Mouse (Mus musculus) lung, postnatal 25 days (tissue): ENCODE results near the gene Arhgap9.
"Not testable (repeated sequence)": the region's sequence is repeated elsewhere in the genome, so short reads cannot be mapped to it uniquely, and the experiment has no call there.

Experiments
- DNase-seq: peaks from one replicate; pipeline ENCODE4 v3.0.0; 2022; ENCODE audit warnings: low spot score

Gene Arhgap9

DNA sequence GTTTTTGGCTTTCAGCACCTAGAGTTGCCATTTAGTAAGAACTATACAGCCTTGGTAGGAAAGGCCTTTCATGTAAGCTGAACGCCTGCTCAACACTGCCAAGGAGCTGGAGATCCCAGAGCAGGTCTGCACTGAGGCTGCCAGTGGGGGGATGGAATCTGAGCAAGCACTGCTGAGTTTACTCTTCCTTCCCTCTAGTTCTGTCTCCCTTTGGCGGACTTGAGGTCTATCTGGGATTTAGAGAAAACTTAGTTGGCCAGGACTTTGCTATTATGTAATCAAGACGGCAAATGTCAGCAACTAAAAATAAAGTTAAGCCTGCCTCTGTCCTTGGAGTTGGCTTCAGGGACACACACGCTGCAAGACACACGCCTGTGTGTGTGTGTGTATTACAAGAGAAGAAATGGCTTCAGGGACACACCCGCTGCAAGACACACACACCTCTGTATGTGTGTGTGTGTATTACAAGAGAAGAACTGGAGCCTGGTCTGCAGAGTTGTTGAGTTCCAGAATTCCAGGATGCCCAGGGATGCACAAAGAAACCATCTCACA, 28.7 kb upstream of the Arhgap9 start:
- DNase-seq = peak; percentile 50

DNA sequence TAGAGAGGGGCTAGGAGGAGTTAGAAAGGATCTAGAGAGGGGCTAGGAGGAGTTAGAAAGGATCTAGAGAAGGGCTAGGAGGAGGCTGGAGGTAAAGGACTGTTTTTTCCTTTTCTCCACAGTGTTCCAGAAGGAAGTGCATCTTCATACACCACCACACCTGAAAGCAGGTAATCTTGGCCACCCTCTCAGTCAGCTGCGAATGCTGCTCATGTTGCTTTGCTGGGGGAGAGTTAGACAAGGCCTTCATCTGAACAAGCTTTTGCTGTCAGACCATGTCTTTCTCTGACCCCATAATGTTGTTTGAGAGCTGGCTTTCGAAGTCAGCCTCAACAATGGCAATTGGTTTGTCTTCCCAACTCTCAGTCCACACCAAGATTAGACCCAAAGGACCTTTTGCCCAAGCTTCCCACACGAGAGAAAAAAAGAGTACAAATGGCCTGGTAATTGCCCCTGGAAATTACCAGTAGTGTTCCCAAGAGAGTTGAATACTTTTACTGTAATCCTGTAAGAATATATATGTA, 28.1 kb upstream of the Arhgap9 start:
- no peak for DNase-seq

GRCm38 (mm10) chr10:127294895-127295510, 26.8 kb upstream of the Arhgap9 start:
- DNase-seq = no peak

DNA sequence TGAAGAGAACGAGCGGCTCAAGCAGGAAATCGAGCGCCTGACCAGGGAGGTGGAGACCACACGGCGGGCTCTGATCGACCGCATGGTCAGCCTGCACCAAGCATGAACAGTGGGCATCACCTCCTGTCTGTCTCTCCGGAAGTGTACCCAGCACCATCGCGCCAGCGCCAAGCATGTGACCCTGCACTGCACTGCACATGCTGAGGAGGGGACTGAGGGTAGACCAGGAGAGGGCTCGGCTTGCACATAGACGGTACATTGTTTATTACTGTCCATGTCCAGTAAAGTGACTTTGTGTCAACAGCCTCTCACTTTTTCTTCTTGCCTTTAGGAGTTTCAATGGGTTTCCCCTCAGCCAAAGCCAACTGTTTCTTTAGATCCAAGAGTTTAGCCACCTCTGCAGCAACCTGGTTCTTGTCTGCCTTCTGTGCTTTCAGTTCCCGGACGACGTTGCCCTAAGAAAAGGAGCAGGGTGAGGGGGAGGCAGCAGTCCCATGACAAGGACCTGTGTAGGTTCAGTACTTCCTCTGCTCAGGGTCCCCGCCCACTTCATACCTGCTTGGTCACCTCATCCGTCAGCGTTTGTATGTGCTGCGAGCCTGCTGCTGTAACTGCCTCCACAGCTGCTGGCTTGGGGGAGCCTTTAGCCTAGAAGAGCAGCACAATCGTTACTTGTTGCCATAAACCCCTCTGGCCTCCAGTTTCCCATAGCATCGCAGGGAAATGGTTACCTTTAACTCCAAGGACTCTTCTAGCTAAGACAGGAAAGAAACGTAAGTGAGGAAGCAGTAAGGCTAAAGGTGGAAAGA, 25.6 kb upstream of the Arhgap9 start:
- DNase-seq = no peak

- DNase-seq = no peak
Measured at GRCm38 (mm10) chr10:127297015-127297871, 24.5 kb upstream of the Arhgap9 start.

DNA sequence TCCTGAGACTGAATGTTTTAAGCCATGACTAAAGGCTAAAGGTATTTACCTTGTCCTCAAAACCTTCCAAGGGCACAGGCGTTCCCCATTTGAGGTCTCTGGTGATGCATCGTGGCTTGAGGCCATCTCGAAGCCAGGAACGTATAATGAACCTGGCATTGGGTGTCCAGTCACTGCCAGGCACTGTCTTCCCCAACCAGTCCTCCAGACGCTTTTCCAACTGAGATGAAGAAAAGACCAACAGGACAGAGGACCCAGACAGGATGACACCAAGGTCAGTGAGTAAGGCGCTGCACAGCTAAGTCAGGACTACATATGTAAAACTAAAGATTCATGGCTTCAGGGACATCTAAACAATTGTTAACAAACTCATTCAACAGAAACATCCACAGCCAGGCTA, 21.4 kb upstream of the Arhgap9 start:
- no peak for DNase-seq

DNA sequence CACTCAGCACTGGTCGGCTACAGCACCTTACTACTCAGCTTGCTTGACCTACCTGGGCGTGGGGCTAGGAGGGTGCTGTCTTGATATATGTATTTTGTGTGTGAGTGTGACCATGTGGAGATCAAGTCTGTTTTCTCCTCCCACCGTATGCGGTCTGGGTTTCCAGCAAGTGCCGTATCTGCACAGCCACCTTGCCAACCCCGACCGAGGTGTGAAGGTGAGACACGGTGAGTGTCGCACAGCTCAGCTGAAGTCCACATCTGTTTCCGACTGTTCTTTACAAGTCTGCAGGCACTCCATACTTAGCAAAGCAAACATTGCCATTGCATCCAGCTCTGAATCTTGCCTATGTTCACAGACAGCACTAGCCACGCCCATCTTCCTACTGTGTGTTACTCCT, 18.6 kb upstream of the Arhgap9 start:
- DNase-seq = no peak

DNA sequence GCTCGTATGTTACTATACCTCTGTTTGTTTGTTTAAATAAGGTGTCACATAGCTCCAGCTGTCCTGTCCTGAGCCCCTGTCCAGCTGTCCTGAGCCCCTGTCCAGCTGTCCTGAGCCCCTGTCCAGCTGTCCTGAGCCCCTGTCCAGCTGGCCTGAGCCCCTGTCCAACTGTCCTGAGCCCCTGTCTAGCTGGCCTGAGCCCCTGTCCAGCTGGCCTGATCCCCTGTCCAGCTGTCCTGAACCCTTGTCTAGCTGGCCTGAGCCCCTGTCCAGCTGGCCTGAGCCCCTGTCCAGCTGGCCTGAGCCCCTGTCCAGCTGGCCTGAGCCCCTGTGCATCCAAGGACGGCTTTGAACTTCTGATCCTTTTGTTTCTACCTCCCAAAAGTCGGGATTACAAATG, 12.6 kb upstream of the Arhgap9 start:
- not testable (repeated sequence) for DNase-seq

- DNase-seq = no peak
Measured at GRCm38 (mm10) chr10:127310523-127311475, 11.0 kb upstream of the Arhgap9 start.

- peak; percentile 98 for DNase-seq
Measured at GRCm38 (mm10) chr10:127311476-127312355, 10.0 kb upstream of the Arhgap9 start, which contains the start of gene Mars. Gene Mars (minus strand): TSS chr10:127311786.

- peak; percentile 89 for DNase-seq
Measured at GRCm38 (mm10) chr10:127312356-127312676, 9.4 kb upstream of the Arhgap9 start.

- DNase-seq = no peak
Measured at GRCm38 (mm10) chr10:127312858-127313257, 8.9 kb upstream of the Arhgap9 start.

- DNase-seq = not testable (repeated sequence)
Measured at GRCm38 (mm10) chr10:127313516-127313915, 8.2 kb upstream of the Arhgap9 start.

DNA sequence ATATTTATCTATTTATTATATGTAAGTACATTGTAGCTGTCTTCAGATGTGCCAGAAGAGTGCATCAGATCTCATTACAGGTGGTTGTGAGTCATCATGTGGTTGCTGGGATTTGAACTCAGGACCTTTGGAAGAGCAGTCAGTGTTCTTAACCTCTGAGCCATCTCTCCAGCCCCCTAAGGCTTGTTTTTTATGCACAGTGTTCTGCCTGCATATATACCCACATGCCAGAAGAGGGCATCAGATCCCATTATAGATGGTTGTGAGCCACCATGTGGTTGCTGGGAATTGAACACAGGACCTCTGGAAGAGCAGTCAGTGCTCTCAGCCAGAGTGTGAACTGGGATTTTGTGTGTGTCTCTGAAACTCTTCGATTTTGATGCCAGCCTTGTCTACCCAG, 6.8 kb upstream of the Arhgap9 start:
- DNase-seq = not testable (repeated sequence)

- no peak for DNase-seq
Measured at GRCm38 (mm10) chr10:127317277-127317676, 4.5 kb upstream of the Arhgap9 start.

GRCm38 (mm10) chr10:127318009-127318408, 3.8 kb upstream of the Arhgap9 start:
- no peak for DNase-seq

GRCm38 (mm10) chr10:127319969-127320368, 1.8 kb upstream of the Arhgap9 start:
- no peak for DNase-seq

- DNase-seq = no peak
Measured at GRCm38 (mm10) chr10:127322178-127322577, 414 bp downstream of the Arhgap9 start.

DNA sequence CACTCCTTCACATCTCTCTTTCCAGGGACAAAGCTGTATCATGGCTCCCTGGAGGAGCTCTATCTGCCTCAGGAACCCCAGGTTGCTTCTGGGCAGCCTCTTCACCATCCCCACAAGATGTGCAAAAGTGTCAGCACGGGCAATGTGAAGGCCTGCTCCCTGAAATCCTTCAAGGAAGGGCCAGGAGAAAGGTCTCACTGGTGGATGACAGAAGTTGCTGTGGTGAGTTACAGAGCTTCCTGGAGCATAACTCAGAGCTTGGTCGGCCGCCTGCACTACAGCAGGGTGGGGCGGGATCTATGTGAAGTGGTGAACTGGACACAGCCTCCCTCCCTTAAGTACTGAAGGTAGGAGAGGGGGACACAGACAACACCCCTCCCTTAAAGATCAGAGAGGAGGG, 905 bp downstream of the Arhgap9 start:
- no peak for DNase-seq
